Mouse (Mus musculus) heart, postnatal 0 days (tissue): ENCODE measurements at regions not wholly inside any gene's neighbourhood (a gene's known extent, or its start where the extent isn't known, plus 50 kb on each side); places are given as distances from the start of the nearest gene placed in this dataset.

ENCODE experiments used
- CTCF ChIP-seq: IDR thresholded peaks from 2 replicates; pipeline ENCODE4 v1.5.1; 2016; ENCODE audit warnings: antibody characterized with exemption, control low read depth, low read depth
- EP300 ChIP-seq: IDR thresholded peaks from 2 replicates; pipeline ENCODE4 v1.6.1; 2016; ENCODE audit warnings: antibody characterized with exemption, low read depth

GRCm38 (mm10) chr1:190332001-190332400 lies 161.5 kb upstream of the Prox1 start:
- no peak for TF ChIP-seq CTCF
- TF ChIP-seq EP300 = no peak
